Mouse (Mus musculus): ENCODE measurements around the gene Fermt2. TPM values are rescaled to one million over a fixed set of nuclear protein-coding genes. Genes with fewer than 3 reads are reported as not detected.

Fermt2 gene
- polyA plus RNA-seq, 1 experiment = not detected

GRCm38 (mm10) chr14:45432003-45432402 lies 97.9 kb downstream of the Fermt2 start:
- Histone ChIP-seq H3K4me3 (replicated peaks) (no peak overlapping the region), H3K4me1 (ENCODE audit: control insufficient read depth) (no peaks in the 10 kb centered on the region), H3K27me3 (ENCODE audit: control insufficient read depth) (no peaks in the 10 kb centered on the region), H3K9me3 (ENCODE audit: control insufficient read depth, low read length) (peaks cover 19% of the 10 kb centered on the region), H3K36me3 (ENCODE audit: control insufficient read depth) (no peaks in the 10 kb centered on the region)
- no peak for TF ChIP-seq GATA1 (IDR thresholded peaks at IDR 0.05; ENCODE audit: low read length)
- TF ChIP-seq TAL1 (IDR thresholded peaks at IDR 0.05; ENCODE audit: low read length) = no peak

GRCm38 (mm10) chr14:45430066-45430842 lies 99.7 kb downstream of the Fermt2 start:
- Histone ChIP-seq H3K36me3 (ENCODE audit: control insufficient read depth) (no peaks in the 10 kb centered on the region), H3K4me1 (ENCODE audit: control insufficient read depth) (no peaks in the 10 kb centered on the region), H3K9me3 (ENCODE audit: control insufficient read depth, low read length) (peaks cover 19% of the 10 kb centered on the region), H3K27me3 (ENCODE audit: control insufficient read depth) (no peaks in the 10 kb centered on the region), H3K4me3 (replicated peaks) (no peak overlapping the region)
- no peak for TF ChIP-seq TAL1 (IDR thresholded peaks at IDR 0.05; ENCODE audit: low read length)
- TF ChIP-seq GATA1 (IDR thresholded peaks at IDR 0.05; ENCODE audit: low read length) = no peak

GRCm38 (mm10) chr14:45423220-45423619 lies 106.7 kb downstream of the Fermt2 start:
- TF ChIP-seq TAL1 (IDR thresholded peaks at IDR 0.05; ENCODE audit: low read length) (no peak), GATA1 (IDR thresholded peaks at IDR 0.05; ENCODE audit: low read length) (no peak)
- H3K27me3 ChIP-seq (ENCODE audit: control insufficient read depth) = no peaks in the 10 kb centered on the region
- no peaks in the 10 kb centered on the region for H3K36me3 ChIP-seq (ENCODE audit: control insufficient read depth)
- no peaks in the 10 kb centered on the region for H3K9me3 ChIP-seq (ENCODE audit: control insufficient read depth, low read length)
- no peaks in the 10 kb centered on the region for H3K4me1 ChIP-seq (ENCODE audit: control insufficient read depth)
- H3K4me3 ChIP-seq (replicated peaks) = no peak overlapping the region

- no peak overlapping the region for H3K4me3 ChIP-seq (replicated peaks)
- H3K36me3 ChIP-seq (ENCODE audit: control insufficient read depth) = no peaks in the 10 kb centered on the region
- no peak for TF ChIP-seq TAL1 (IDR thresholded peaks at IDR 0.05; ENCODE audit: low read length)
- no peak for TF ChIP-seq GATA1 (IDR thresholded peaks at IDR 0.05; ENCODE audit: low read length)
- no peaks in the 10 kb centered on the region for H3K27me3 ChIP-seq (ENCODE audit: control insufficient read depth)
- no peaks in the 10 kb centered on the region for H3K9me3 ChIP-seq (ENCODE audit: control insufficient read depth, low read length)
- no peaks in the 10 kb centered on the region for H3K4me1 ChIP-seq (ENCODE audit: control insufficient read depth)
These were observed 107.5 kb downstream of the Fermt2 start for GRCm38 (mm10) chr14:45422371-45422770.

- no peaks in the 10 kb centered on the region for H3K4me1 ChIP-seq (ENCODE audit: control insufficient read depth)
- H3K27me3 ChIP-seq (ENCODE audit: control insufficient read depth) = no peaks in the 10 kb centered on the region
- no peaks in the 10 kb centered on the region for H3K36me3 ChIP-seq (ENCODE audit: control insufficient read depth)
- H3K9me3 ChIP-seq (ENCODE audit: control insufficient read depth, low read length) = no peaks in the 10 kb centered on the region
- H3K4me3 ChIP-seq (replicated peaks) = no peak overlapping the region
- TF ChIP-seq TAL1 (IDR thresholded peaks at IDR 0.05; ENCODE audit: low read length) (no peak), GATA1 (IDR thresholded peaks at IDR 0.05; ENCODE audit: low read length) (no peak)
These were observed 110.6 kb downstream of the Fermt2 start for GRCm38 (mm10) chr14:45419323-45419722.

GRCm38 (mm10) chr14:45418553-45418952 lies 111.4 kb downstream of the Fermt2 start:
- Histone ChIP-seq H3K36me3 (ENCODE audit: control insufficient read depth) (no peaks in the 10 kb centered on the region), H3K4me3 (replicated peaks) (no peak overlapping the region), H3K27me3 (ENCODE audit: control insufficient read depth) (no peaks in the 10 kb centered on the region), H3K4me1 (ENCODE audit: control insufficient read depth) (no peaks in the 10 kb centered on the region), H3K9me3 (ENCODE audit: control insufficient read depth, low read length) (no peaks in the 10 kb centered on the region)
- TF ChIP-seq TAL1 (IDR thresholded peaks at IDR 0.05; ENCODE audit: low read length) (no peak), GATA1 (IDR thresholded peaks at IDR 0.05; ENCODE audit: low read length) (no peak)

GRCm38 (mm10) chr14:45416265-45416664 lies 113.7 kb downstream of the Fermt2 start:
- H3K27me3 ChIP-seq (ENCODE audit: control insufficient read depth) = no peaks in the 10 kb centered on the region
- TF ChIP-seq TAL1 (IDR thresholded peaks at IDR 0.05; ENCODE audit: low read length) (no peak), GATA1 (IDR thresholded peaks at IDR 0.05; ENCODE audit: low read length) (no peak)
- H3K4me3 ChIP-seq (replicated peaks) = no peak overlapping the region
- H3K9me3 ChIP-seq (ENCODE audit: control insufficient read depth, low read length) = no peaks in the 10 kb centered on the region
- H3K36me3 ChIP-seq (ENCODE audit: control insufficient read depth) = no peaks in the 10 kb centered on the region
- H3K4me1 ChIP-seq (ENCODE audit: control insufficient read depth) = no peaks in the 10 kb centered on the region

Other genes with a start within 250 kb of the Fermt2 start
- 0.14 and 0.17 TPM in 2 replicates for gene Ero1l, start 211.3 kb downstream of the Fermt2 start, polyA plus RNA-seq (2012)
- 1.0 and 1.4 TPM in 2 replicates for gene Psmc6, start 200.3 kb downstream of the Fermt2 start, polyA plus RNA-seq (2012)
- 1.4 and 1.5 TPM in 2 replicates for gene Styx, start 179.0 kb downstream of the Fermt2 start, polyA plus RNA-seq (2012)
- gene Gnpnat1, start 125.2 kb downstream of the Fermt2 start, polyA plus RNA-seq (2012) = 0.27 TPM in 1 of 2 replicates, not detected in the other
- 0.93 and 1.0 TPM in 2 replicates for gene Ddhd1, start 128.0 kb upstream of the Fermt2 start, polyA plus RNA-seq (2012)

Measured in erythroblast, embryonic 14.5 days (primary cell).